Mouse (Mus musculus) neural tube, embryonic 11.5 days (tissue): Measurements from ENCODE around the gene Gm340. TPM values are rescaled to one million over a fixed set of nuclear protein-coding genes. Genes with fewer than 3 reads are reported as not detected.
A peak's percentile ranks its signal among the peaks of the same experiment; 100 is the strongest.

ENCODE experiments used
- ATAC-seq: fragments of 200-750 bp; cut with Nextera tagmentation; 2 replicates; pipeline ENCODE4 v1.8.0; 2017; ENCODE audit warnings: moderate number of reproducible peaks, mild to moderate bottlenecking, moderate TSS enrichment, moderate library complexity; ENCODE audit not compliant: insufficient read depth, low FRiP score, low TSS enrichment
- DNase-seq: peaks from one replicate; pipeline ENCODE4 v3.0.0-alpha.2; 2015; ENCODE audit warnings: low spot score
- H3K27ac ChIP-seq: fragments of 300-500 bp; sonication (generic); 2 replicates; pipeline ENCODE4 v1.5.1; 2014; ENCODE audit warnings: low read depth, mild to moderate bottlenecking, low read length
- H3K27me3 ChIP-seq: fragments of 300-500 bp; sonication (generic); 2 replicates; pipeline ENCODE4 v1.6.1; 2014; ENCODE audit warnings: mild to moderate bottlenecking, low read length, mixed read lengths; ENCODE audit not compliant: control insufficient read depth, insufficient read depth
- H3K36me3 ChIP-seq: fragments of 300-500 bp; sonication (generic); 2 replicates; pipeline ENCODE4 v1.6.1; 2014; ENCODE audit warnings: mild to moderate bottlenecking, low read length, moderate library complexity, mixed read lengths; ENCODE audit not compliant: control insufficient read depth, insufficient read depth
- H3K4me1 ChIP-seq: fragments of 300-500 bp; sonication (generic); 2 replicates; pipeline ENCODE4 v1.6.1; 2014; ENCODE audit warnings: low read length, mixed read lengths; ENCODE audit not compliant: control insufficient read depth, insufficient read depth
- H3K4me2 ChIP-seq: fragments of 300-500 bp; sonication (generic); 2 replicates; pipeline ENCODE4 v1.6.1; 2014; ENCODE audit warnings: low read depth, mild to moderate bottlenecking, moderate library complexity
- H3K4me3 ChIP-seq: fragments of 300-500 bp; sonication (generic); 2 replicates; pipeline ENCODE4 v1.5.1; 2014; ENCODE audit warnings: low read depth, low read length
- H3K9ac ChIP-seq: fragments of 300-500 bp; sonication (generic); 2 replicates; pipeline ENCODE4 v1.6.1; 2014; ENCODE audit warnings: mild to moderate bottlenecking, low read length
- H3K9me3 ChIP-seq: fragments of 300-500 bp; sonication (generic); 2 replicates; pipeline ENCODE4 v1.6.1; 2016; ENCODE audit warnings: low read length; ENCODE audit not compliant: control insufficient read depth
- WGBS: fragments of 180-500 bp; shearing (Covaris S2); extraction: QIAGEN DNeasy Blood & Tissue Kit; methylation state at CpG from one replicate; pipeline ENCODE4 v1.1.7; 2014; 5-methylcytosine and 5-hydroxymethylcytosine counted together
- polyA plus RNA-seq: library from polyadenylated mRNA; unstranded; fragments of >200 nt; fragmentation: Nextera tagmentation; extraction: Ambion mirVana; gene quantifications from 2 replicates; pipeline ENCODE4 v1.2.1, GENCODE M21; 2014

Gene Gm340
- polyA plus RNA-seq, 1 experiment from 2014 or later: 4.0 TPM

DNA sequence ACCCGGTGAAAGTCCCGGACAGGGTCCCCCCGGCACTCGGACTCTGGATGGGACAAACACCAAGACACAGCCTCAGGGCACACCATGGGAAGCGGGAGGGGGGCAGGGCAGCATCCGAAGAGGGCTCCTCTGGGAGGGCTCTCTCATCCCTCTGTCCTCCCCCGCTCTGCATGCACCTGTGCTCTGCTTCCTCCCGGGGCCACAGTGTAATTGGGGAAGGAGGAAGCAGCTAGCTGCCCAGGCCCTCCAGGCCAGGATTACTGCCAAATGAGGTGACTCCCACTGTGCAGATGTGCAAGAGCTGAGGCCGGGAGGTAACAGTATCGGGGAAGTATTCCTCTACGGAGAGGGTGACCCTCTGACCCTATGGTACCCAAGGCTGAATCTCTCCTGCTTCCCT is 18.5 kb downstream of the Gm340 start:
- no peaks in the 10 kb centered on the region for H3K4me1 ChIP-seq
- H3K4me2 ChIP-seq: no peak overlapping the region
- 46% methylated on average over 11 of the region's 11 CpGs for WGBS
- DNase-seq (no peak), ATAC-seq (no peak)
- no peaks in the 10 kb centered on the region for H3K36me3 ChIP-seq
- no peaks in the 10 kb centered on the region for H3K9me3 ChIP-seq
- no peak overlapping the region for H3K4me3 ChIP-seq
- no peaks in the 10 kb centered on the region for H3K27me3 ChIP-seq
- H3K9ac ChIP-seq: no peak overlapping the region
- no peak overlapping the region for H3K27ac ChIP-seq

DNA sequence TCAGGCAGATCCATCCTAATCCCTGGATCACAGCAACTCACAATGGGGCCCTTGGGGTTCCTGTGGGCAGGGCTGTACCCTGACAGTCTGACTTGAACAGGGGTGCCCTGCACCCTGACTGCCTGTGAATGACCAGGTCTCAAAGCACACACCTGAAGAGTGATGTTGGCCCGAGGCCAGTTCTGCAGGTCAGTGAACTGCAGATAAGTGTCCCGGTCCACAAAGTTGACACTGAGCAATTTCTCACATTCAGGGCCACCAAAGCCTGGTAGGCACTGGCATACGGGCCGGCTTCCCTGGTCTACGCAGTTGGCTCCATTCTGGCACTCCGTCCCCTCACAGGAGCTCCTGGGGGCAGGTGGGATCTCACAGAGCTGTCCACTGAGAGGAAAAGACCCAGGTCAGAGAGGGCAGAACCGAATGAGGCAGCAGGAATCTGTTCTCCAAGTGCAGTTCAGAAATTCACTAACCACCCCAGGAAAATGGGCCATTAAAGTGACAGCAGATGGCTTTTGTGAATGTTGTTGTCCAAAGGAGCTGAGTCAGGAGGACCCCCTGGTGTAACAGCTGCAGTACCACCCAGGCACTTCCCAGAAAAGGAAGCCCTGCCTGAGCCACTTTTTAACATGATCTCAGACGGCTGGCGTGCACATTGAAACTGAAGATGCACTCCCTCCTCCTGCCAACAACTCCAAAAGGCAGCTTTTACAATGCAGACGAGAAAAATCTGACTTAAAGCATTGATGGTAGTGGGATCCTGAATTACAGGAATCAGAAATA is 24.2 kb downstream of the Gm340 start:
- no peak overlapping the region for H3K4me2 ChIP-seq
- 76% methylated on average over 10 of the region's 10 CpGs for WGBS
- no peak overlapping the region for H3K27ac ChIP-seq
- ATAC-seq: no peak
- H3K9ac ChIP-seq: no peak overlapping the region
- no peak for DNase-seq
- no peaks in the 10 kb centered on the region for H3K27me3 ChIP-seq
- H3K4me1 ChIP-seq: no peaks in the 10 kb centered on the region
- H3K36me3 ChIP-seq: no peaks in the 10 kb centered on the region
- no peak overlapping the region for H3K4me3 ChIP-seq
- no peaks in the 10 kb centered on the region for H3K9me3 ChIP-seq

DNA sequence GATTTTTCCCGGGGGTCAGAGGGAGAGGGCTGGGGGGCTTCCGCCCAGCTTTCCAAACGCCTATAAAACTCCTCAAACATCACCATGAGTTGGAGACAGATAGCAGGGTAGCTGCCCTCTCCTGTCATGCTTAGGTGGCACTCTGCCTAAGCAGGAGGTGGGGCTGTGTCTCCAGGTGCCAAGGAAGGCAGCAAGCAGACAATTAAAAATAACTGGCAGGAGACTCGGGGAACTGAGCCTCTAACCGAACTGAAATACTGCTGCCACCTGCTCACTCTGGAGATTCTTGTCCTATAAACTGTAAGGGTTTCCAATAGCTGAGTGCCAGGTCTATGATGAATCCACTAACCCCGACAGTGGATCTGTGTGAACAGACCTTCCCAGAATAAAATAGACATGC is 29.5 kb downstream of the Gm340 start:
- Histone ChIP-seq H3K27me3 (no peaks in the 10 kb centered on the region), H3K4me3 (no peak overlapping the region), H3K9me3 (no peaks in the 10 kb centered on the region), H3K27ac (no peak overlapping the region), H3K36me3 (no peaks in the 10 kb centered on the region), H3K4me2 (no peak overlapping the region), H3K9ac (no peak overlapping the region), H3K4me1 (peaks cover 11% of the 10 kb centered on the region)
- ATAC-seq (no peak), DNase-seq (no peak)
- 83% methylated on average over 6 of the region's 6 CpGs for WGBS

DNA sequence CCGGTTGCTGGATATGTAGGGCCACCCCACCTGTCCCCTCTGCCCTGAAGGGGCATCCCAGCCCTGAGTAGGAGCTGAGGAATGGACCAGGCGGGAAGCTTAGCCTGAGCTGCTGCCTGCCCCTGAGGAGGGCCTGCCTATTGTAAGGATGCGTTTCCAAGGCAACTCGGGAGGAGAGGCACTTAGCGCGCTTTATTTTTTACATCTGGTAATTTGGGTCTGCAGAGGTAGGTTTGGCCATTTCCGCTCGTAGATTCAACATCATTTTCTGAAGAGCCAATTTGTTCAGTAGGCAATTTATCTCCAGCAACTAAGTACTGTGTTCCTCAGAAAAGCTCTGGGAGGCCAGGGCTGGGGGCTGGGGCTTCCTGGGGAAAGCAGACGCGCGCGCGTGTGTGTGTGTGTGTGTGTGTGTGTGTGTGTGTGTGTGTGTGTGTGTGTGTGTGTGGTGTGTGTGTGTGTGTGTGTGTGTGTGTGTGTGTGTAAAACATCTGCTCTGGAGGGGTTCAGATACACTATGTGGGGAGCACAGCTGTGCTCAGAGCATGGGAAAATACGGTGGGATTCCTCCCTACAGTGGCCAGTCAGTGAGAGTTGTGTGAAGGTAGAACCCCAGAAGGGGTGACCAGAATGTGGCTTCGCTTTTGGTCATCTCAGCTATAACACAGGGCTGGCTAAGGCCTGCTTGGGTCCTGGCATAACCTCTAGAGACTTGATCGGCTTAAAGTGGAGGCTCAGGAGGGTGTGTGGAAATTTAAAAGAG is 31.3 kb downstream of the Gm340 start:
- Histone ChIP-seq H3K36me3 (no peaks in the 10 kb centered on the region), H3K9me3 (no peaks in the 10 kb centered on the region), H3K27me3 (no peaks in the 10 kb centered on the region), H3K9ac (no peak overlapping the region), H3K4me3 (no peak overlapping the region), H3K4me1 (peaks cover 17% of the 10 kb centered on the region), H3K27ac (no peak overlapping the region), H3K4me2 (no peak overlapping the region)
- DNase-seq: peak; percentile 52
- peak; percentile 55; the same call in 1 of the 2 replicates for ATAC-seq
- WGBS: 27% methylated on average over 16 of the region's 16 CpGs

DNA sequence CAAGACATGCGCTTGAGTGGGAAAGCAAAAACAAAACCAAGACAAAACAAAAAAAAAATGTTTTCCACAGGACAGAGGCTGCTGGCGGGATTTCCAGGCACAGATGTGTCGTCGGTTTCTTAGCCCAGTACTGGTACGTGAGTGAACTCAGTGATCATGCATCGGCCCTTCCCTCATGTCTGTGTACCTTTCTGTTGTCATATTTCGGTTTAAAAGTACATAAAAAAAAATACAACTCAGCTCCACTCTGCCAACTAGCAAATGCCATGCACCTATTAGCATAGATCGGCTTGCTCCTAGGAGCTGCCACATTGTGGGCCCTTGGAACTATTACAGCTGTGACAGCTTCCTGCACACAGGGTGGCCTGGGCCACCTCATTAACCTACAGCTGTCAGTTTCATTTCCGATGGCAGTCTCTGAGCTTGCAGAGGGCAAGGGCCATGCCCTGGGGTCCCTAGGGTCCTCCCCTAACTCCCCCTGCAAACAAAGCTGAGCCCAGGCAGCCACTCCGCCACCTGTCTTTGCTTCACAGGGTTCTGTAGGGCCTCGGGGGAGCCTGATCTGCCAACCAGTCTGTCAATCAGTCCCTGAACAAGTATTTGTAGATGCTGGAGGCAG is 33.5 kb downstream of the Gm340 start:
- peak; percentile 55 for DNase-seq
- Histone ChIP-seq H3K9ac (0 out of 2 replicates have a peak overlapping the region, but pooled peaks have one; percentile 3), H3K27me3 (no peaks in the 10 kb centered on the region), H3K36me3 (no peaks in the 10 kb centered on the region), H3K4me2 (no peak overlapping the region), H3K27ac (no peak overlapping the region), H3K9me3 (no peaks in the 10 kb centered on the region), H3K4me3 (no peak overlapping the region), H3K4me1 (peaks cover 20% of the 10 kb centered on the region)
- ATAC-seq: peak; percentile 17; the same call in 1 of the 2 replicates
- WGBS: 56% methylated on average over 11 of the region's 11 CpGs

DNA sequence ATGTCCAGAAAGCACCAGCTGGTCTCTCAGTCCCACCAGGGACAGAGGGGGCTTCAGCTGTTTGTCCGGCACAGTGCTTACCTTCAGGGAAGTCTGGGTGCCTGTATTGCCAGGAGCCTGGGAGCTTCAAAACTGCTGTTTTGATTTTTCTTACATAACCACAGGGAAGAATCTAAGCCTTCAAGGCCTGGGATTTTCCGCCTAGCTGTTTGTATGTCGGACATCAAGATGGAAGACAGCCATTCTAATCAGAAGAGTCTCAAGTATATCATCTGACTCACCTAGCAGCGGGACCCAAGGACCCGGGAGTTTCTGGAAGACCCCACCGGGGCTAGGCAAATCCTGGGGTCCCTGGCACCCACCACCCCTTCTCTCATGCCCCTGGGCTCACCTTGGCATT is 34.1 kb downstream of the Gm340 start:
- Histone ChIP-seq H3K4me1 (peaks cover 20% of the 10 kb centered on the region), H3K27ac (no peak overlapping the region), H3K4me2 (no peak overlapping the region), H3K9me3 (no peaks in the 10 kb centered on the region), H3K36me3 (no peaks in the 10 kb centered on the region), H3K4me3 (no peak overlapping the region), H3K9ac (0 out of 2 replicates have a peak overlapping the region, but pooled peaks have one; percentile 3), H3K27me3 (no peaks in the 10 kb centered on the region)
- ATAC-seq (no peak), DNase-seq (no peak)
- WGBS: 76% methylated on average over 6 of the region's 6 CpGs

DNA sequence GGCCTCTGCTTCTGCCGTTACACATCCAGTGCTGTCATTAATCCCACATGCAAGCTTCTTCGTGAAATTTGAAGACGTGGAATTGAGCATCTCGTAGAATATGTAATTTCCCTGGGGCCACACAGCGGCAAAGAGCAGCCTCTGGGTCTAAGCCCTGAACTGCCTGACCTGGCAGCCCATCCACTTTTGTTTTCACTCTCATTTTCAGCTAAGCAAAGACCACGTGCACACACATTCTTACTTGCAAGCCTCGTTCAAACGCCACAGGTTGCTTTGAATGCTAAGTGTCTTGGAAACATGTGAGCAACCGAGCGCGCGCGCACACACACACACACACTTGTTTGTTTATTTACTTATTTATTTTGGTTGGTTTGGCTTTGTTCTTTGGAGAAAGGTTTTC is 34.9 kb downstream of the Gm340 start:
- H3K4me1 ChIP-seq: peaks cover 20% of the 10 kb centered on the region
- 74% methylated on average over 13 of the region's 13 CpGs for WGBS
- no peak overlapping the region for H3K4me2 ChIP-seq
- no peaks in the 10 kb centered on the region for H3K27me3 ChIP-seq
- no peak overlapping the region for H3K4me3 ChIP-seq
- ATAC-seq (no peak), DNase-seq (no peak)
- H3K36me3 ChIP-seq: no peaks in the 10 kb centered on the region
- H3K9me3 ChIP-seq: no peaks in the 10 kb centered on the region
- no peak overlapping the region for H3K9ac ChIP-seq
- no peak overlapping the region for H3K27ac ChIP-seq

DNA sequence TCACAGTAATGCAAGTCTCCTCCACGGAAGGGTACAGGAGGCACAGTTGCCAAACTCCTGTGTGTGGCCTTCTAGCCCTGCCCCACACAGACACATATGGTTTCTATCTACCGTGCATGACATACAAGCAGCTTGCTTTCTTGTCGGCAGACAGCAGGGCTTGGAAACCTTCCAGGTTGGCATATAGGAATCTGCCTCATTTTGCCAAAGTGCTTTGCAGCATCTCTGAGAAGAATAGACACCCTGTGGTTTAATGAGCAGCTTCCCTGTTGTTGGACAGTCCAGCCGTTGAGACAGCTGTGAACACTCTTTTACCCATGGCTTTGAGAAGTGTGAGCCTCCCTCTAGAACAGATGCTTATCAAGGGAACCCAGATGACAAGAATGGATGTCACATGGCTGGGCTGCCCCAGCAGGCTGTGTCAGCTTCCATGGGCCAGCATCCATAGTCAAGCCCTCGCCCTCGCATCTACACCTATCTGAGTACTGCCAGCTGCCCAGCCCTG is 36.0 kb downstream of the Gm340 start:
- Histone ChIP-seq H3K36me3 (no peaks in the 10 kb centered on the region), H3K9me3 (no peaks in the 10 kb centered on the region), H3K27me3 (no peaks in the 10 kb centered on the region), H3K27ac (0 out of 2 replicates have a peak overlapping the region, but pooled peaks have one; percentile 15), H3K4me2 (no peak overlapping the region), H3K4me1 (peaks cover 17% of the 10 kb centered on the region), H3K4me3 (no peak overlapping the region), H3K9ac (no peak overlapping the region)
- WGBS: 50% methylated on average over 6 of the region's 6 CpGs
- ATAC-seq: no peak
- DNase-seq: no peak
